Mouse (Mus musculus): ENCODE measurements around the gene Crybb3.

DNA sequence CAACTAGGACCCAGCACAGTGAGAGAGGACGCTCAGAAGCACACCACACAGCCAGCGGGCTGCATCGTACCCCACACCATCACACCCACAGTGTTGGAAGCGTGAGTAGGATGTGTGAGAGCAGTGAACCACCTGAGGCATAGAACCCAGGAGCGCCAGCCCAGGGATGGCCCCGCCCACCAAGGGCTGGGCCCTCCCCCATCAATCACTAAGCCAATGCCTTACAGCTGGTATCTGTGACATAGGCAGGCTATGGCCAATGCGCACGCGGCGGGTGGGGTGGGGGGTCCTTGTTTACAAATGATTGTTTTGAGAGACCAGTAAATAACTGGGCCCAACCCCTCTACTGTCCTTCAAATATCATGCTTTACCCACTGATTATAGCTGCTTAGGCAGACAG, 34.5 kb upstream of the Crybb3 start:
- TF ChIP-seq CTCF (IDR thresholded peaks at IDR 0.05) (no peak), EP300 (IDR thresholded peaks at IDR 0.05) (no peak)
